Mouse (Mus musculus): Measurements from ENCODE around the gene Gm9195.

GRCm38 (mm10) chr14:72377224-72377623, 114.4 kb downstream of the Gm9195 start:
- TF ChIP-seq CTCF (conservative IDR thresholded peaks at IDR 0.05; ENCODE audit: insufficient read depth, insufficient read length, low read depth, low read length) (peak; percentile 60), POLR2A (IDR thresholded peaks at IDR 0.05; ENCODE audit: low read depth, low read length) (no peak)

Measured in kidney, adult 2 months (tissue).